Mouse (Mus musculus) neural tube, embryonic 11.5 days (tissue): ENCODE results near the gene AI413582. TPM values are rescaled to one million over a fixed set of nuclear protein-coding genes. Genes with fewer than 3 reads are reported as not detected.
A peak's percentile ranks its signal among the peaks of the same experiment; 100 is the strongest.

Source experiments
- ATAC-seq: fragments of 200-750 bp; cut with Nextera tagmentation; 2 replicates; pipeline ENCODE4 v1.8.0; 2017; ENCODE audit warnings: moderate number of reproducible peaks, mild to moderate bottlenecking, moderate TSS enrichment, moderate library complexity; ENCODE audit not compliant: insufficient read depth, low FRiP score, low TSS enrichment
- DNase-seq: peaks from one replicate; pipeline ENCODE4 v3.0.0-alpha.2; 2015; ENCODE audit warnings: low spot score
- H3K27ac ChIP-seq: fragments of 300-500 bp; sonication (generic); 2 replicates; pipeline ENCODE4 v1.5.1; 2014; ENCODE audit warnings: low read depth, mild to moderate bottlenecking, low read length
- H3K27me3 ChIP-seq: fragments of 300-500 bp; sonication (generic); 2 replicates; pipeline ENCODE4 v1.6.1; 2014; ENCODE audit warnings: mild to moderate bottlenecking, low read length, mixed read lengths; ENCODE audit not compliant: control insufficient read depth, insufficient read depth
- H3K36me3 ChIP-seq: fragments of 300-500 bp; sonication (generic); 2 replicates; pipeline ENCODE4 v1.6.1; 2014; ENCODE audit warnings: mild to moderate bottlenecking, low read length, moderate library complexity, mixed read lengths; ENCODE audit not compliant: control insufficient read depth, insufficient read depth
- H3K4me1 ChIP-seq: fragments of 300-500 bp; sonication (generic); 2 replicates; pipeline ENCODE4 v1.6.1; 2014; ENCODE audit warnings: low read length, mixed read lengths; ENCODE audit not compliant: control insufficient read depth, insufficient read depth
- H3K4me2 ChIP-seq: fragments of 300-500 bp; sonication (generic); 2 replicates; pipeline ENCODE4 v1.6.1; 2014; ENCODE audit warnings: low read depth, mild to moderate bottlenecking, moderate library complexity
- H3K4me3 ChIP-seq: fragments of 300-500 bp; sonication (generic); 2 replicates; pipeline ENCODE4 v1.5.1; 2014; ENCODE audit warnings: low read depth, low read length
- H3K9ac ChIP-seq: fragments of 300-500 bp; sonication (generic); 2 replicates; pipeline ENCODE4 v1.6.1; 2014; ENCODE audit warnings: mild to moderate bottlenecking, low read length
- H3K9me3 ChIP-seq: fragments of 300-500 bp; sonication (generic); 2 replicates; pipeline ENCODE4 v1.6.1; 2016; ENCODE audit warnings: low read length; ENCODE audit not compliant: control insufficient read depth
- WGBS: fragments of 180-500 bp; shearing (Covaris S2); extraction: QIAGEN DNeasy Blood & Tissue Kit; methylation state at CpG from one replicate; pipeline ENCODE4 v1.1.7; 2014; 5-methylcytosine and 5-hydroxymethylcytosine counted together
- polyA plus RNA-seq: library from polyadenylated mRNA; unstranded; fragments of >200 nt; fragmentation: Nextera tagmentation; extraction: Ambion mirVana; gene quantifications from 2 replicates; pipeline ENCODE4 v1.2.1, GENCODE M21; 2014

Gene AI413582
- polyA plus RNA-seq, 1 experiment from 2014 or later, result 24.4 TPM

DNA sequence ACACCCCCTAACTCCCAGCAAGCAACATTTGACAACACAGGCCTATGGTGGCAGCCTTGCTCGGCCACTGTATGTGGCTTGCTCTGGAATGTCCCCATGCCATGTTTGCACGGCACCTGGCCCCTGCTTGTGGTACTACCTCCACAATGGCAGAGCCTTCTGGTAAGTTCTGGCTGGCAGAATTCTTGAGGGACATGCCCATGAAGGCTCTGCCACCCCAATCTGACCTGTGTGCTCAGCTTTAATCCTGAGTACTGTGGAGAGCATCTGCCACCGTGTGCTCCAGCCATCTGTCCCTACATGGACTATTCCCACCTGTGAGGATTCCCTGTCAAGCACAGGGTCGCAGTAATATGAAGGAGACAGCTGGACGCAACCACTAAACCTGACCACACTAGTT is 35.3 kb upstream of the AI413582 start:
- Histone ChIP-seq H3K9me3 (no peaks in the 10 kb centered on the region), H3K36me3 (peaks cover 4% of the 10 kb centered on the region), H3K4me3 (no peak overlapping the region), H3K4me2 (no peak overlapping the region), H3K27ac (no peak overlapping the region), H3K27me3 (no peaks in the 10 kb centered on the region), H3K4me1 (peaks cover 18% of the 10 kb centered on the region), H3K9ac (no peak overlapping the region; the same call in 1 of the 2 replicates)
- ATAC-seq (no peak), DNase-seq (no peak)
- 74% methylated on average over 5 of the region's 5 CpGs for WGBS

DNA sequence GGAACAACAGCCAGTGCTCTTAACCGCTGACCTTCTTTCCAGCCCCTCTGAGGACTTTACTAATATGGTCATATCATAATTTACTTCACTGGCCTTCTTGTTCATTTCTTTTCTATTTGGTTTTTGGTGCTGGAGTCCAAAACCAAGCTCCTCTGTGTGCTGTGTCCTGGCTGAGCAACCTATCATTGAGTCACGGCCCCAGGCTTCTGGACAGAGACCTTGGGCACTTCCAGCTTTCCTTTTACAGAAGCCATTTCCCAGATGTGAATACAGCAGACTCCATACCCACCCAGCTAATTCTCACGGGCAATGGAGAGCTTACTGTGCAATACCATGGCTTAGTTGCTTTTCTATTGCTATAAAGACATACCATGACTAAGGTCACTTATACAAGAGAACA is 34.7 kb upstream of the AI413582 start:
- H3K9me3 ChIP-seq, result no peaks in the 10 kb centered on the region
- 84% methylated on average over 3 of the region's 3 CpGs for WGBS
- no peak overlapping the region for H3K9ac ChIP-seq
- H3K36me3 ChIP-seq, result peaks cover 6% of the 10 kb centered on the region
- H3K27ac ChIP-seq, result no peak overlapping the region
- H3K4me1 ChIP-seq, result peaks cover 18% of the 10 kb centered on the region
- no peak overlapping the region for H3K4me2 ChIP-seq
- no peak for DNase-seq
- no peak for ATAC-seq
- no peaks in the 10 kb centered on the region for H3K27me3 ChIP-seq
- no peak overlapping the region for H3K4me3 ChIP-seq

DNA sequence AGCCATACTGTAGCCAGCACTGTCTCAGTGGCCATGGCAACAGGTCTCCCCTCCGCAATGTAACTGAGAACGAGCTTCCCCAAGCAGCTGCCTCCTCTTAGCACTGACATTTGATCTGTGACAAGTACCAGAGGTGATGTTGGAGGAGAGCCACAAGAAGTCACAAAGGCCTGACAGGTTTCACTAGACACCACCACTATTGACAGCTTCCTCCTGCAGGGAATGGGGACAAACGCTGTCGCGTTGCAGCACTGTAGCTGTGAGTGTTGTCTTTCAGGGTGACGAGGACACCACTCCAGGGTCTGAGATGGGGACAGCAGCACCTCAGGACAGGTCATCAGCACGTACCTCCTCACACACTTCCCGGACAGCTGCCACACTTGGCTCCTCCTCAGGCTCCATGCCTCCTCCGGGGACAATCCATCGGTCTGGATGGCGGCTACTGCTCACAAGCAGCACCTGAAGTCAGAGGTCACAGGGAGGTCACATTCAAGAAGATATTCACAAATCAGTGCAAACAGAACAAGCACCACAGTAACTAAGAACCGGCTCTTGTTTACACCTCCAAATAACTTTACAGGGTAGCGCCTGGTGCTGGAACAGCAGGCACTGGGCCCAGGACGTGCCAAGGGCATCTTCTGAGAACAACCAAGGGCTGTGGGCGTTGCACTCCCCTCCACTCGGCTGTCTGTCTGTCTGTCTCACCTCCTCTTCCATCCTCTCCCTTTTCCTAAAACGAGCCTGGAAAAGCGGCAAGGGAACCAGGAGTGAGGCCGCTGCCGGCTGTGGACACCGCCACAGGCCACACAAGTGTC is 31.0 kb upstream of the AI413582 start:
- Histone ChIP-seq H3K9ac (no peak overlapping the region; the same call in 1 of the 2 replicates), H3K9me3 (no peaks in the 10 kb centered on the region), H3K27ac (no peak overlapping the region), H3K4me2 (no peak overlapping the region), H3K4me3 (no peak overlapping the region), H3K4me1 (peaks cover 7% of the 10 kb centered on the region; the same call in 1 of the 2 replicates), H3K27me3 (no peaks in the 10 kb centered on the region), H3K36me3 (peaks cover 12% of the 10 kb centered on the region)
- ATAC-seq, result no peak
- 81% methylated on average over 21 of the region's 21 CpGs for WGBS
- no peak for DNase-seq

DNA sequence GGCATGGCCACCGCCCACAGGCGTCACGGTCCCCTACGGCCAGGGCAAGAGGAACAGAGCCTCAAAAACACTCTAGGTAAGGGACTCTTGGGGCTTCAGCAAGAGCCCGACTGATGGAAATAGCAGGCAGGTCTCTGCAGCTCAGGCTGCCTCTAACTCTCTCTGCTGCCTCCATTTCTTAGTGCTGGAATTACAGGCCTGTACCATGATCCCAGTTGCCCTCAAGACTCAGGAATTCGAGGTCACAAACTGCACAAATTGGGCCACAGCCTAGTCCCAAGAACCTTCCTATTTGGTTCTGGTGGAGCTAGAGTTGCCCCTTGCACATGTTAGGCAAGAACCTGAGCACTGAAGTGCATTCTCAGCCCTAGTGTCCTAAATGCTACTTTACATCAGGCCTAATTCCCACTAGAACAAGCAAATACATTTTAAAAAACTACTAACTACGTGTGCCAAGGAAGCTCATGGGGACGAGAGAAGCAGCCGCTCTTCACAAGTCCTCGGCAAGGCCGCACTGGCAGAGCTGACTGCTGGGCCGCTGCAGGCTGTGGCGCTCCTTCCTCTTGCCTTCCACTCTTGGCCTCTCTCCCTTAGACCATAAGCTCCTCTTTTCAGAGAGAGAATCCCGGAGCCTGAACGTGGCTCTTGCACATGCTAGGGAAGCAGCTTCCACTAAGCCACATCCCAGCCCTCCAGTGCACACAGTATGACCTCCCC is 30.3 kb upstream of the AI413582 start:
- H3K4me3 ChIP-seq, result no peak overlapping the region
- peaks cover 12% of the 10 kb centered on the region for H3K36me3 ChIP-seq
- WGBS, result 90% methylated on average over 15 of the region's 15 CpGs

DNA sequence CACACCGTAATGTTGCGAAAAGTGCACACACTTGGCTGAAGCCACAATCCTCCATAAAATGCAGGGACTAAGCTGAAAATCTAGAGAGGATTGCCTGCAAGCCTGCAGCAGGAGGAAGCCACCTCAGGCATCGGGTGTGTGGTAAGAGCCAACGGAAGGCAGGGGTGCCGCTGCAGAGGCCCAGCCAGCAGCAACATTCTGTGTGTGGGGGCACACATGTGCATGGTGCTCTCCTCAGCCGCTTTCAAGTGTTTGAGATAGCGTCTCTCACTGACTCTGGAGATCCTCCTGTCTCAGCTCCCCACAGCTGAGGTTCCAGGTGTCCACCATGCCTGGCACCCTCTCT is 27.0 kb upstream of the AI413582 start:
- no peak overlapping the region for H3K4me2 ChIP-seq
- no peak overlapping the region for H3K9ac ChIP-seq
- peaks cover 17% of the 10 kb centered on the region for H3K36me3 ChIP-seq
- DNase-seq (no peak), ATAC-seq (no peak)
- H3K4me1 ChIP-seq, result no peaks in the 10 kb centered on the region
- H3K4me3 ChIP-seq, result no peak overlapping the region
- H3K9me3 ChIP-seq, result no peaks in the 10 kb centered on the region
- no peak overlapping the region for H3K27ac ChIP-seq
- H3K27me3 ChIP-seq, result no peaks in the 10 kb centered on the region
- WGBS, result 96% methylated on average over 7 of the region's 7 CpGs

More for the DNA sequence above, 30.3 kb upstream of the AI413582 start:
- no peak overlapping the region for H3K4me2 ChIP-seq
- no peak for ATAC-seq
- H3K27ac ChIP-seq, result no peak overlapping the region
- H3K9ac ChIP-seq, result no peak overlapping the region
- H3K27me3 ChIP-seq, result no peaks in the 10 kb centered on the region
- H3K4me1 ChIP-seq, result peaks cover under 1% of the 10 kb centered on the region; the same call in 1 of the 2 replicates
- H3K9me3 ChIP-seq, result no peaks in the 10 kb centered on the region
- DNase-seq, result no peak

DNA sequence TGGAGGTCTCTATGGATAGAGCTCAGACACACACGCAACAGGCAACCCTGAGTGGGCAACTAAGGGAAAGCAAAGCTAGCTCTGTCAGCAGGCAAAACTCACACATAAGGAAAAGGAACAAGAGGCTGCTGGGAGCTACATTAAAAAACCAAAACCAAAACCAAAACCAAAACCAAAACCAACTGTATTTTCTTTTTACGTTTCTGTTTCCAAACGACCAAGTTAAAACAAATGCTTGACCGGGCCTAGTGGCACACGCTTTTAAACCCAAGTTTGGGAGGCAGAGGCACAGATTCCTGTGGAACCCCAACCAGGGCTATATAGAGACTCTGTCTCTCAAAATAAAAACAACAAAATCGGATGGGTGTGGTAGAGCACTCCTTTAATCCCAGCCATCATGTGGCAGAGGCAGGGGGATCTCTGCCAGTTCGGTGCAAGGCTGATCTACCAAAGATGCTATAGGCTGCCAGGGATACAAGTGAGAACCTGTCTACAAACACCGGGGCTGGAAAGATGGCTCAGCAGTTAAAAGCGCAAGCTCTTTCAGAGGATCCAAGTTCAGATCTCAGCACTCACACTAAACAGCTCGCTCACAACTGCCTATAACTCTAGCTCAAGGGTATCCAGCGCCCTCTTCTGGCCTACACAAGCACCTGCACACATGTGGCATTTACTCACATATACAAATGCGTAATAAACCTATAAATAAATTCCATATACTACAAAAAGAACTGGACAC is 26.4 kb upstream of the AI413582 start:
- H3K9ac ChIP-seq, result no peak overlapping the region
- H3K4me1 ChIP-seq, result no peaks in the 10 kb centered on the region
- H3K27ac ChIP-seq, result no peak overlapping the region
- H3K27me3 ChIP-seq, result no peaks in the 10 kb centered on the region
- ATAC-seq, result no peak
- 89% methylated on average over 12 of the region's 12 CpGs for WGBS
- no peak overlapping the region for H3K4me2 ChIP-seq
- no peaks in the 10 kb centered on the region for H3K9me3 ChIP-seq
- peaks cover 18% of the 10 kb centered on the region for H3K36me3 ChIP-seq
- DNase-seq, result no peak
- no peak overlapping the region for H3K4me3 ChIP-seq

DNA sequence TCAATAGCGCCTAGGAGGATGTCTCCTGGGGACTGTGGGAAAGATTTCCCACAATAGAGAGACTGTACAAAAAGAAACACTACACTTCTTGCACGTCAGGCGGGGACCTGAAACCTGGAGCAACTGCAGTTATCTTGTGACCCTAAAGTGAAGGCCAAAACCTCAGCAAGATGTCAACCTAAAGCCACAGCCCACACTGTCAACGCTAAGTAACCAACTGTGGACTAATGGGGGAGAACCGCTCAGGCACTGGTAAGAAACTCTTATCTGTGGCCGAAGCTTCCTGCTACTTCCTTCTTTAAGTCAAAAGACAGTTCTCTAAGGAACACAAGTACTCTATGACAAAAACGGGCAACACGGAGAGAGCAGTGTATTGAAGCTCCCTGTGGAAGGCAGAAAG is 22.7 kb upstream of the AI413582 start:
- no peaks in the 10 kb centered on the region for H3K9me3 ChIP-seq
- H3K36me3 ChIP-seq, result peaks cover 14% of the 10 kb centered on the region
- no peaks in the 10 kb centered on the region for H3K4me1 ChIP-seq
- no peak for ATAC-seq
- no peak for DNase-seq
- H3K4me3 ChIP-seq, result no peak overlapping the region
- H3K9ac ChIP-seq, result no peak overlapping the region
- no peak overlapping the region for H3K4me2 ChIP-seq
- H3K27ac ChIP-seq, result 0 out of 2 replicates have a peak overlapping the region, but pooled peaks have one; percentile 14
- 84% methylated on average over 8 of the region's 8 CpGs for WGBS
- no peaks in the 10 kb centered on the region for H3K27me3 ChIP-seq

DNA sequence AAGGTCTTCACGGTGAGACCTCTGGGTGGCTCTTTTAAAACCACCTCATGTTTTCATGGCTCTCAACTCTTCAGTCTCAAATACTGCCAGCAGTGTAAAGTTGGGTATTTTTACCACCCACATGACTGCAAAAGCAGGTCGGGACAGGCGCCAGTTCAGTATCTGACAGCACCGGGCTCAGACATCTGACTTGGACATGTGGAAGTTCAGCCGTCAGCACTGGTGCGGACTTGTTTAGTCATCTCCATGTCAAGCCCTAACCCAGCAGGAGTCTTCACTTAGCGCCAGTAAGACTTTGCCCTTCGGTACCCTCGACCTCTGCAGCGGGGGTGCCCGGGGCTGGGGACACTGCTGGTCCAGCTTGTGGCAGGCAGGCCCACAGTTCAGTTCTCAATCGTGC is 21.7 kb upstream of the AI413582 start:
- Histone ChIP-seq H3K4me2 (no peak overlapping the region), H3K36me3 (peaks cover 8% of the 10 kb centered on the region; the same call in 1 of the 2 replicates), H3K4me3 (no peak overlapping the region), H3K4me1 (no peaks in the 10 kb centered on the region), H3K27ac (no peak overlapping the region), H3K9ac (no peak overlapping the region), H3K9me3 (no peaks in the 10 kb centered on the region), H3K27me3 (no peaks in the 10 kb centered on the region)
- no peak for DNase-seq
- WGBS, result 80% methylated on average over 12 of the region's 12 CpGs
- no peak for ATAC-seq
